Mouse (Mus musculus) CD4-positive helper T cell, adult 2 months (primary cell): ENCODE data around the gene Treml1.

Experiments used
- DNase-seq: peaks from one replicate; pipeline ENCODE4 v3.0.0-alpha.2; 2012; ENCODE audit warnings: low read depth, missing footprints, low spot score

Treml1 gene

GRCm38 (mm10) chr17:48360462-48360861 lies 746 bp downstream of the Treml1 start:
- DNase-seq = no peak

- DNase-seq = no peak
Measured at GRCm38 (mm10) chr17:48362346-48362745, 2.6 kb downstream of the Treml1 start.

GRCm38 (mm10) chr17:48362966-48363365 lies 3.2 kb downstream of the Treml1 start:
- no peak for DNase-seq

GRCm38 (mm10) chr17:48363421-48363965 lies 3.8 kb downstream of the Treml1 start:
- no peak for DNase-seq

GRCm38 (mm10) chr17:48365511-48366155 lies 5.9 kb downstream of the Treml1 start:
- DNase-seq = no peak

- DNase-seq = no peak
Measured at GRCm38 (mm10) chr17:48366806-48367205, 7.1 kb downstream of the Treml1 start.

- no peak for DNase-seq
Measured at GRCm38 (mm10) chr17:48371621-48372020, 11.9 kb downstream of the Treml1 start.

GRCm38 (mm10) chr17:48372987-48373386 lies 13.3 kb downstream of the Treml1 start:
- no peak for DNase-seq

GRCm38 (mm10) chr17:48376102-48376501 lies 16.4 kb downstream of the Treml1 start:
- no peak for DNase-seq

- DNase-seq = no peak
Measured at GRCm38 (mm10) chr17:48379050-48379449, 19.3 kb downstream of the Treml1 start.

- no peak for DNase-seq
Measured at GRCm38 (mm10) chr17:48385786-48386461, 26.2 kb downstream of the Treml1 start.

GRCm38 (mm10) chr17:48388666-48389065 lies 28.9 kb downstream of the Treml1 start:
- DNase-seq = no peak

- no peak for DNase-seq
Measured at GRCm38 (mm10) chr17:48389442-48389841, 29.7 kb downstream of the Treml1 start.

- DNase-seq = no peak
Measured at GRCm38 (mm10) chr17:48391446-48391845, 31.7 kb downstream of the Treml1 start.

- DNase-seq = no peak
Measured at GRCm38 (mm10) chr17:48392616-48393015, 32.9 kb downstream of the Treml1 start.

- no peak for DNase-seq
Measured at GRCm38 (mm10) chr17:48401710-48402109, 42.0 kb downstream of the Treml1 start.

- no peak for DNase-seq
Measured at GRCm38 (mm10) chr17:48402751-48403150, 43.0 kb downstream of the Treml1 start.

GRCm38 (mm10) chr17:48403848-48404247 lies 44.1 kb downstream of the Treml1 start:
- peak; percentile 17 for DNase-seq

GRCm38 (mm10) chr17:48404706-48405105 lies 45.0 kb downstream of the Treml1 start:
- no peak for DNase-seq

- DNase-seq = no peak
Measured at GRCm38 (mm10) chr17:48407154-48407553, 47.4 kb downstream of the Treml1 start.

GRCm38 (mm10) chr17:48407910-48408525 lies 48.3 kb downstream of the Treml1 start:
- DNase-seq = peak; percentile 14

GRCm38 (mm10) chr17:48408526-48409291 lies 49.0 kb downstream of the Treml1 start:
- DNase-seq = peak; percentile 90
